Mouse (Mus musculus) brain, embryonic 14.5 days (tissue): ENCODE data around the gene Tmem223.

Experiments used
- CTCF ChIP-seq: fragments of 200-500 bp; IDR thresholded peaks from 2 replicates; pipeline ENCODE4 v1.5.1; 2012; ENCODE audit warnings: inconsistent platforms, mild to moderate bottlenecking, moderate library complexity, borderline replicate concordance; ENCODE audit not compliant: insufficient read depth, insufficient read length; ENCODE audit errors: extremely low read depth
- POLR2A ChIP-seq: fragments of 200-500 bp; IDR thresholded peaks from 2 replicates; pipeline ENCODE4 v1.6.1; 2012; ENCODE audit warnings: mild to moderate bottlenecking, inconsistent platforms, borderline replicate concordance; ENCODE audit not compliant: poor library complexity, insufficient read depth, insufficient read length, severe bottlenecking; ENCODE audit errors: extremely low read depth

- TF ChIP-seq CTCF (peak; percentile 55; the same call in 1 of the 2 replicates), POLR2A (0 out of 2 replicates have a peak, but pooled peaks have one; percentile 6)
Measured at GRCm38 (mm10) chr19:8786008-8786781, 15.4 kb downstream of the Tmem223 start, which contains the start of gene Taf6l.
